Mouse (Mus musculus) testis, postnatal 10 days (tissue): ENCODE results near the gene Tmem94.

Source experiments
- DNase-seq: peaks from one replicate; pipeline ENCODE4 v3.0.0; 2021; ENCODE audit warnings: low spot score

The Tmem94 gene

DNA sequence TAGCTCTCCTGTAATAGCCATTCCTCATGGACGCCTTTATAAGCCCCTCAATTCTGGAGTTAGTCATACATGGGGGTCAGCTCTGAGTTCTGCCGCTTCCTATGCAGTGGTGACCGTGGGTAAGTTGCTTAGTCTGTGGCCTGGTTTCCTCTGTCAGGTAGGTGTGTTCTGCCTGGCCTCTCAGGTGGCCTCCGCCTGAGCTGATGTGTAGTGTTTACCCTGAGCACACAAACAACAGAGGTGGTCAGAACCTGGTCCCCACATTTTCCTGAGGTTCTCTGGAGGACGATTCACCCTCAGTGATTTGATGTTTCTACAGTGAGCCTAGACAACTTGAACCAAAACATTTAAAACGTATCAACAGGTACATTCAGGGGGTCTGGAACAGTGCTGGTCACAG lies 66.8 kb downstream of the Tmem94 start:
- no peak for DNase-seq

DNA sequence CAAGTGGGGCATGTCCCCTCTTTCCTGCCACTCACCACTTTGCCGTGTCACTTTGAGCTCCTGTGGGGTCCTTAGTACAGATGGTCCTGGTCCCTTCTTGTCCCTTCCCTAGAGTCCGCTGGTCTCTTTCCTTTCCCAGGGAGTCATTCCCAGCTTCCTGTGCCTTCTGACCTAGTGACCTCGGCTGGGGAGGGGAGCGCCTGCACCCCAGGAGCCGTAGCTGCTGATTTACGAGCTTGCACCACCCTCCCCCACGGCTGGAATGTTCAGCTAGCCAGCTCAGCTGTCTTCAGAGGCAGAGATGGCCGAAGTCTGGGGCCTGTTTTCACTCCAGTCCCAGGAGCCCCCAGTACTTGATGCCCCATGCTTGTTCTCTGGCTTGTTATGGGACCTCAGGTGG lies 67.3 kb downstream of the Tmem94 start:
- DNase-seq, result no peak

DNA sequence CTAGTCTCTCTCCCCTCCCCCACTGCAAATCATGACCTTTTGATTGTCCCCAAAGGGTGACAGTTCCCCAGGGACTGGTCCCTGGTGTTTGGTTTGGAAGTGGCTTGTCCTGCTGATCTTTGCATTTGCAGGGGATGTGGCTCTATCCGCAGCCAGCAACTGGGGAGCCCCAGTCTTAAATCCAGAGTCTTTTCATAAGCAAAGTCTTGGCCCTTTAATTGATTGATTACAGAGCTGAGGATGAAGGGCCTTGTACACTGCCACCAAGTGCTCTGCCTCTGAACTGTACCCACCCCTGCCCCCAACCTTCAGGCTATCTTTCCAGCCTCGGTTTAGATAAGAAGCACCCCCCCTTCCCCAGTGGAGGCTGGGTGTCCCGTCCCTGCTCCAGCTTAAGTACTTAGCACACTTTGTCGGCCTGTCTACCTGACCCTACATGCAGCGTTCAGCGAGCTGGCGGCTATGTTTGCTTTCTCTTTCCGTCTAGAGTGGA lies 67.8 kb downstream of the Tmem94 start:
- DNase-seq, result no peak

GRCm38 (mm10) chr11:115834033-115834432 lies 68.8 kb downstream of the Tmem94 start:
- DNase-seq, result no peak

GRCm38 (mm10) chr11:115836656-115837395 lies 71.6 kb downstream of the Tmem94 start:
- no peak for DNase-seq

DNA sequence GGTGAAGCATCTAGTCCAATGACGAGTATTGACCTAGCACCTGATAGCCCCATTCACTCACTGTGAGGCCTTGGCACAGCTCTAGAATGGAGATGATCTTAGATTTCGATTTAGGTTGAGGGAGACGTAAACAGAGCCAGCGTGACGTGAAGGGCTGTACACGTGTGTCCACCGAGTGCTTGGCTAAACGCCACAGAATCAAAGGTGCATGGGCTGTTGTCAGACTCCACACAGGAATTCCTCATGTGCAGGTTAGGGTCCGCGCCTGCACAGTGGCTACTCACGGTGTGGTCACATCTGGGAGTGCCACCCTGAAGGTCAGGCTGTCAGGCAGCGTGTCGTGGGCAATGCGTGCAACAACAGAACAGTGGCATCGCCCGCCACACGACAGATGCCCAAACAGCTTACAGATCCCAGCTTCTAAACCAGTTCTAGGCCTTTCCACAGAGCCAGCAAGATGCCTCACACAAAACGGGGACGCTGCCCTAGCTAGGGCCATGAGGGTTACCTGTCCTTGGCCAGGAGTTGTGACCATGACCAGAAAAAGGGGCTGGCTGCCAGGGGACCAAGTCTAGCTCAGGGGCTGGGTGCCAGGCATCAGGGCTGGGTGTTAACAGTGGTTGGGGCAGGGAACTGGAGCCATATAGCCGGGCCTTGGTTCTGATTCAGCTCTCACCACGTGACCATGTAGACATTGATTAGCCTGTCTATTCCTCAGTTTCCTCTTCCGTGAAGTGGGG lies 72.5 kb downstream of the Tmem94 start:
- no peak for DNase-seq

- no peak for DNase-seq
Observed at GRCm38 (mm10) chr11:115838895-115839311, 73.7 kb downstream of the Tmem94 start.

DNA sequence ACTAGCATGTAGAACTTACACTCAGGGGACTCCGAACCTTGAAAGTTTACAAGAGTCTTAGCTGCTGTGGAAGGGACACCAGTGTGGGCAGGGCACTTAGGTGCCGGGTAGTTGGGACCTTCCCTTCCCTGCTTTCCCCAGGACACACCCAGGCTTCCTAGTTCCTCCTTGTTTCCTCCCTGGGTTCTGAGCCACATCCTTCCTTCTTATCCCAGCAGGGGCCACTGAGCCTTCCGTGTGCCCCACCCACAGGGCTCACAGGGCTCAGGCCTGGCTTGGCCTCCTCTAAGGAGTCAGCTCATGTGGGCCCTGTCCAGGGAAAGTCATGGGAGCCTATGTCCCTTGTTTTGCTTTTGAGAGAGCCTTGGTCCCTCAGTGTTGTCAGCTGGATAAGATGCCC lies 74.5 kb downstream of the Tmem94 start:
- DNase-seq, result no peak

- DNase-seq, result no peak
Observed at GRCm38 (mm10) chr11:115841044-115841443, 75.8 kb downstream of the Tmem94 start.

DNA sequence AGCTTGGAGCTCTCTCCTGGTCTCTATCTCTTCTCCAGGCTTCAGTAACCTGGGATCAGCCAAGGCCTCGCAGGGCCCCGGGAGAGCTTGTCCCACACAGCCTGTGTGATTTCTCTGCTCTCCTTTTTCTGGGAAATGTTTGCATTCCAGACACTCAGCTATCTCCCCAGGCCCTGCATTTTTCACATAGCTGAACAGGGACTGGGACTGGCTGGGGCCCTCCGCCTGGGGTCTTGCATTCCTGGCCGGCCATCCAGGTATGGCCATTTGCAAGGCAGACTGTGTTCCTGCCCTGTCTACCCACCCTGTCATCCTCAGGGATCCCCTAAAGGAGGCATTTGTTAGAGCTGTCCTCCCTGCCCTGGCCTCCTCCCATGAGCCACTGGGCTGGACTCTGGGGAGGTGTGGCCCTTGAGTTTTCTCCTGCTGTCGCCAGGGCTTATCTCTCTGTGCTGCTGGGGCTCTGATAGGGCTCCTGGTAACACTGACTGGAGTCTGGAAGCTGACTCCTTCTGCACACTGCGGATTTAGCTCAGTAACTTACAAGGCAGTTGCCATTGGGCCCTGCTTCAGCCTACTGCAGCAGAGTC lies 76.8 kb downstream of the Tmem94 start:
- no peak for DNase-seq

- no peak for DNase-seq
Observed at GRCm38 (mm10) chr11:115843141-115843890, 78.1 kb downstream of the Tmem94 start.

GRCm38 (mm10) chr11:115843891-115844239 lies 78.6 kb downstream of the Tmem94 start:
- no peak for DNase-seq

DNA sequence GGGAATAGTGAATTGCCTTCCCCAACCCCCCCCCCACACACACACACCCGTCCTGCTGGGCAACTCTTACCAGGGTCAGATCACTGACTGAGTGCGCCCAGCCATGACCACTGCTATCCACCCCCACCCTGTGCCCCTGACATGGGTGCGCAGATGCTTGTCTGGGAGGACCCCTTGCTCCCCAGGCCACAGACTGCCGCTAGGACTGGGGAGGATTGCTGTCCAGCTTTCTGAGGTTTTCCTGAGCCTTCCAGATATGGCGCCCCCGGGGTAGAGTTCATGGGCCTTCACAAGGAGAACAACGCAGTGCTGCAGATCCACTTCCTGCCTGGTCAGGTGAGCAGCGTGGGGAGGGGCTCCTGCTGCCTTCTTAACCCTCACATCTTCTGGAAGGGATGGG lies 79.0 kb downstream of the Tmem94 start:
- no peak for DNase-seq

- no peak for DNase-seq
Observed at GRCm38 (mm10) chr11:115845819-115846218, 80.6 kb downstream of the Tmem94 start.
